19 mouse cellular contexts compared by ENCODE assay signal in genomic region chr8:28149453-28149767, GRCm38 (mm10).
"Had no signal": no experiment of that assay in that cellular context is flagged by ENCODE, and none has a peak within 500 bp of the region (broad histone marks: within the 10 kb centered on the region; RNA-seq: fewer than 3 reads in every experiment).

No protein-coding gene starts in this region.

- ATAC-seq: liver, embryonic 12.5 days; midbrain, embryonic 13.5 days had no signal

- H3K4me3 ChIP-seq: layer of hippocampus, adult 2 months; limb, embryonic 10.5 days; limb, embryonic 13.5 days; liver, embryonic 12.5 days; liver, embryonic 15.5 days; lung, embryonic 15.5 days; megakaryocyte, embryonic 14.5 days; midbrain, embryonic 10.5 days; midbrain, embryonic 13.5 days; stomach, embryonic 15.5 days had no signal

- H3K27me3 ChIP-seq: limb, embryonic 13.5 days; liver, embryonic 12.5 days; liver, embryonic 15.5 days; lung, embryonic 15.5 days; megakaryocyte, embryonic 14.5 days; midbrain, embryonic 13.5 days; stomach, embryonic 15.5 days had no signal

- DNase-seq: kidney, adult 2 months; kidney, postnatal 25 days; liver; lung, adult 18-20 months; lung, postnatal 10 days; lung, postnatal 36 days; thymus, adult 2 months; thymus, postnatal 14 days; thymus, postnatal 4 days had no signal

- H3K36me3 ChIP-seq: limb, embryonic 10.5 days; limb, embryonic 13.5 days; liver, embryonic 12.5 days; liver, embryonic 15.5 days; lung, embryonic 15.5 days; midbrain, embryonic 10.5 days; midbrain, embryonic 13.5 days; stomach, embryonic 15.5 days had no signal
